ENCODE assay signal across 9 mouse cellular contexts in the genomic region with DNA sequence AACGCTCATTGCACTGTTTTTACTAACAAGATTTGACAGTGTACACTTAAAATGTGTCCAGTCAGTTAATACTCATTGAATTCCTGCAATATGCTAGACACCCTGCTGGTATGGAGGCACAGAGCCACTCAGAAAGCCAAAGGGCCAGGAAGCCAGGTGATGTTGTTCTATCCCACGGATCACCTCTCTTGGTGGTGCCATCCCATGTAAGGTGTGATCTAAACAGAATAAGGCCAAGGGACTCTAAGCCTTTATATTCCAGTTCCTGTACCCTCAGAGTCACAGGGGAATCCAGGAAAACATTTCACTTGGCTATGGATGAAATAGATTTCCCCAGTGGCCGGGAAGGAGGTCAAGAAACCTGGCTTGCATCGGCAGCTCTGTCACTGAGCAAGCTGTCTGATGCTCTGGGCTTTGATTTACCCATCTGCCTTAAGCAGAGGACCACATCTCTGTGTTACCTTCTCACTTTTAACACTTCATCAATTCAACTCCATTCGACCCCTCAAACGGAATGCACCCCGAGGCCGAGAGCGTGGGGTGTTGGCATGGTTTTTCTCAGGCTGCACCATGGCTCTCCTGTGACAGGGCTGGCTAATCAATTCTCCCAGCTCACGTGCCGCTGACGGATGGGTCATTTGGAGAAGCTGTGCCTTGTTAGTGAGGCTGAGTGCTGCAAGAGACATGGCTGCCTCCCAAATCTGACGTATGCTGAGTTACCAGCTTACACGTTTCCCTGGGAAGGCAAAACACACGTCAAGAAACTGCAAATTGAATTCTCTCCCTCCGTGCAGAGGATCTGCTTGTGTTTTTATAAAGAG.
A peak's percentile ranks its signal among the peaks of the same experiment; 100 is the strongest.
DNase-seq lines count a peak whose midpoint lies in the region; ATAC-seq lines count a peak whose summit lies in the region.
"Had no signal": no experiment of that assay in that cellular context is flagged by ENCODE, and none has a peak within 500 bp of the region (broad histone marks: within the 10 kb centered on the region; RNA-seq: fewer than 3 reads in every experiment).

No protein-coding gene starts in this region.

- DNase-seq in liver, result peak; percentile 10
- no peak for DNase-seq in liver, embryonic 11.5 days (ENCODE audit: low spot score)
- peak; percentile 85 for DNase-seq in embryonic facial prominence, embryonic 14.5 days (ENCODE audit: low spot score)
- DNase-seq in layer of hippocampus, postnatal 36 days, result peak; percentile 34 to 41
- DNase-seq in neural tube, embryonic 11.5 days (ENCODE audit: low spot score), result peak; percentile 58
- no peak for DNase-seq in kidney, postnatal 25 days
- no peak for DNase-seq in thymus, postnatal 4 days

- WGBS in liver, embryonic 11.5 days, result 54% methylated on average over 16 of the region's 16 CpGs
- 37% methylated on average over 16 of the region's 16 CpGs for WGBS in embryonic facial prominence, embryonic 14.5 days
- 28% methylated on average over 16 of the region's 16 CpGs for WGBS in heart, embryonic 14.5 days
- WGBS in neural tube, embryonic 11.5 days, result 60% methylated on average over 16 of the region's 16 CpGs

- H3K4me1 ChIP-seq in liver, embryonic 11.5 days (replicated peaks; ENCODE audit: control insufficient read depth, insufficient read depth, low read length), result no peaks in the 10 kb centered on the region
- H3K4me1 ChIP-seq in embryonic facial prominence, embryonic 14.5 days (ENCODE audit: control insufficient read depth, insufficient read depth, low read length), result 0 out of 2 replicates have a peak, but pooled peaks cover 12% of the 10 kb centered on the region
- H3K4me1 ChIP-seq in heart, embryonic 14.5 days (ENCODE audit: control insufficient read depth in 2 of 2, insufficient read depth in 2 of 2, low read length in 2 of 2), result peaks cover 16 to 19% of the 10 kb centered on the region in 2 experiments
- H3K4me1 ChIP-seq in neural tube, embryonic 11.5 days (ENCODE audit: control insufficient read depth, insufficient read depth, low read length), result no peaks in the 10 kb centered on the region

- ATAC-seq in liver, embryonic 11.5 days (replicated peaks; ENCODE audit: low FRiP score), result no peak
- no peak; the same call in 1 of the 2 replicates for ATAC-seq in embryonic facial prominence, embryonic 14.5 days (ENCODE audit: low read depth)
- no peak for ATAC-seq in heart, embryonic 14.5 days (ENCODE audit: insufficient number of reproducible peaks, insufficient read depth, low FRiP score, low read depth)
- ATAC-seq in neural tube, embryonic 11.5 days (ENCODE audit: insufficient read depth, low FRiP score, low TSS enrichment), result no peak

- H3K9ac ChIP-seq in liver, embryonic 11.5 days (ENCODE audit: low read depth, low read length), result no peak overlapping the region
- H3K9ac ChIP-seq in embryonic facial prominence, embryonic 14.5 days (ENCODE audit: low read depth, low read length), result no peak overlapping the region
- no peak overlapping the region for H3K9ac ChIP-seq in heart, embryonic 14.5 days (ENCODE audit: low read length)
- no peak overlapping the region for H3K9ac ChIP-seq in neural tube, embryonic 11.5 days (ENCODE audit: low read length)

- no peak overlapping the region for H3K27ac ChIP-seq in liver, embryonic 11.5 days (ENCODE audit: low read depth, low read length)
- H3K27ac ChIP-seq in embryonic facial prominence, embryonic 14.5 days (replicated peaks; ENCODE audit: low read depth, low read length), result no peak overlapping the region
- no peak overlapping the region for H3K27ac ChIP-seq in heart, embryonic 14.5 days (replicated peaks in 1 of 2; ENCODE audit: control insufficient read depth in 1 of 2, insufficient read depth in 1 of 2, low read depth in 2 of 2, low read length in 2 of 2)
- no peak overlapping the region for H3K27ac ChIP-seq in neural tube, embryonic 11.5 days (ENCODE audit: low read depth, low read length)

- no peaks in the 10 kb centered on the region for H3K36me3 ChIP-seq in liver, embryonic 11.5 days (ENCODE audit: control insufficient read depth, insufficient read depth, low read length)
- no peaks in the 10 kb centered on the region for H3K36me3 ChIP-seq in embryonic facial prominence, embryonic 14.5 days (ENCODE audit: control insufficient read depth, insufficient read depth, low read length)
- no peaks in the 10 kb centered on the region for H3K36me3 ChIP-seq in heart, embryonic 14.5 days (ENCODE audit: control insufficient read depth, insufficient read depth, low read length)
- no peaks in the 10 kb centered on the region for H3K36me3 ChIP-seq in neural tube, embryonic 11.5 days (ENCODE audit: control insufficient read depth, insufficient read depth, low read length)

- no peaks in the 10 kb centered on the region for H3K27me3 ChIP-seq in liver, embryonic 11.5 days (replicated peaks; ENCODE audit: control insufficient read depth, insufficient read depth, low read length)
- H3K27me3 ChIP-seq in embryonic facial prominence, embryonic 14.5 days (replicated peaks; ENCODE audit: control insufficient read depth, insufficient read depth, low read length), result no peaks in the 10 kb centered on the region
- no peaks in the 10 kb centered on the region for H3K27me3 ChIP-seq in heart, embryonic 14.5 days (ENCODE audit: control insufficient read depth, insufficient read depth, low read length)
- H3K27me3 ChIP-seq in neural tube, embryonic 11.5 days (ENCODE audit: control insufficient read depth, insufficient read depth, low read length), result no peaks in the 10 kb centered on the region
- H3K27me3 ChIP-seq: CH12.LX had no signal

- no peaks in the 10 kb centered on the region for H3K9me3 ChIP-seq in liver, embryonic 11.5 days (ENCODE audit: control insufficient read depth, low read length)
- H3K9me3 ChIP-seq in embryonic facial prominence, embryonic 14.5 days (ENCODE audit: control insufficient read depth, low read length), result no peaks in the 10 kb centered on the region
- no peaks in the 10 kb centered on the region for H3K9me3 ChIP-seq in heart, embryonic 14.5 days (ENCODE audit: control insufficient read depth, low read length)
- no peaks in the 10 kb centered on the region for H3K9me3 ChIP-seq in neural tube, embryonic 11.5 days (ENCODE audit: control insufficient read depth, low read length)

- H3K4me3 ChIP-seq in liver, embryonic 11.5 days (ENCODE audit: low read depth, low read length), result no peak overlapping the region
- no peak overlapping the region for H3K4me3 ChIP-seq in embryonic facial prominence, embryonic 14.5 days (ENCODE audit: low read depth, low read length)
- H3K4me3 ChIP-seq in heart, embryonic 14.5 days (ENCODE audit: control insufficient read depth in 1 of 2, insufficient read depth in 1 of 2, low read depth in 1 of 2, low read length in 2 of 2), result no peak overlapping the region
- H3K4me3 ChIP-seq in neural tube, embryonic 11.5 days (ENCODE audit: low read depth, low read length), result no peak overlapping the region

- no peak overlapping the region for H3K4me2 ChIP-seq in liver, embryonic 11.5 days
- peak overlapping the region; percentile 14; the same call in 1 of the 2 replicates for H3K4me2 ChIP-seq in embryonic facial prominence, embryonic 14.5 days (ENCODE audit: low read depth, low read length)
- peak overlapping the region; percentile 2; the same call in 1 of the 2 replicates for H3K4me2 ChIP-seq in heart, embryonic 14.5 days (ENCODE audit: low read length)
- H3K4me2 ChIP-seq in neural tube, embryonic 11.5 days (ENCODE audit: low read depth), result no peak overlapping the region

Comparison
In these comparisons a context has a peak if more than half of its experiments do, and no peak if none do; other contexts are left out.
1. DNase-seq: peak in liver (single experiment), embryonic facial prominence, embryonic 14.5 days (single experiment), layer of hippocampus, postnatal 36 days (2 of 2) and neural tube, embryonic 11.5 days (single experiment); none in liver, embryonic 11.5 days (single experiment), kidney, postnatal 25 days (0 of 2) and thymus, postnatal 4 days (single experiment).
2. H3K4me2 ChIP-seq: peak in embryonic facial prominence, embryonic 14.5 days (single experiment) and heart, embryonic 14.5 days (single experiment); none in liver, embryonic 11.5 days (single experiment) and neural tube, embryonic 11.5 days (single experiment).